Mouse (Mus musculus) cerebellum, adult 2 months (tissue): Measurements from ENCODE around the gene Car10. TPM values are rescaled to one million over a fixed set of nuclear protein-coding genes. Genes with fewer than 3 reads are reported as not detected.
A peak's percentile ranks its signal among the peaks of the same experiment; 100 is the strongest.

ENCODE experiments used
- DNase-seq, 2 experiments: peaks; one replicate each; pipeline ENCODE4 v3.0.0; 2021
- H3K27ac ChIP-seq: fragments of 200-500 bp; 2 replicates; pipeline ENCODE4 v1.5.1; 2012; ENCODE audit warnings: low read length, control low read depth, inconsistent platforms; ENCODE audit not compliant: insufficient read depth
- H3K27me3 ChIP-seq: fragments of 200-500 bp; 2 replicates; pipeline ENCODE4 v1.6.1; 2012; ENCODE audit warnings: inconsistent platforms, mild to moderate bottlenecking, low read length, moderate library complexity; ENCODE audit not compliant: control insufficient read depth, insufficient read depth
- H3K4me1 ChIP-seq: fragments of 200-500 bp; 2 replicates; pipeline ENCODE4 v1.6.1; 2011; ENCODE audit warnings: low read length; ENCODE audit not compliant: control insufficient read depth, insufficient read depth
- H3K4me3 ChIP-seq: fragments of 200-500 bp; replicated peaks from 2 replicates; pipeline ENCODE3; 2011; ENCODE audit warnings: mild to moderate bottlenecking, low read depth, low read length, control low read depth; ENCODE audit not compliant: insufficient read depth
- CTCF ChIP-seq: fragments of 200-500 bp; IDR thresholded peaks from 2 replicates; pipeline ENCODE4 v1.5.1; 2011; ENCODE audit warnings: low read depth, mild to moderate bottlenecking, control low read depth, low read length, moderate library complexity, borderline replicate concordance; ENCODE audit not compliant: insufficient read depth
- POLR2A ChIP-seq: fragments of 200-500 bp; IDR thresholded peaks from 2 replicates; pipeline ENCODE4 v1.6.1; 2011; ENCODE audit warnings: low read length, control low read depth, borderline replicate concordance; ENCODE audit not compliant: insufficient read depth
- WGBS: fragments of 180-500 bp; shearing (Covaris S2); methylation state at CpG from one replicate; pipeline ENCODE4 v1.1.7; 2018; 5-methylcytosine and 5-hydroxymethylcytosine counted together
- polyA plus RNA-seq: library from polyadenylated mRNA; depleted of rRNA; stranded (reverse); fragments of >200 nt; gene quantifications from 2 replicates; pipeline ENCODE4 v1.2.3, GENCODE M21; 2012

Car10 gene
- polyA plus RNA-seq, 1 experiment: 92.4 TPM

DNA sequence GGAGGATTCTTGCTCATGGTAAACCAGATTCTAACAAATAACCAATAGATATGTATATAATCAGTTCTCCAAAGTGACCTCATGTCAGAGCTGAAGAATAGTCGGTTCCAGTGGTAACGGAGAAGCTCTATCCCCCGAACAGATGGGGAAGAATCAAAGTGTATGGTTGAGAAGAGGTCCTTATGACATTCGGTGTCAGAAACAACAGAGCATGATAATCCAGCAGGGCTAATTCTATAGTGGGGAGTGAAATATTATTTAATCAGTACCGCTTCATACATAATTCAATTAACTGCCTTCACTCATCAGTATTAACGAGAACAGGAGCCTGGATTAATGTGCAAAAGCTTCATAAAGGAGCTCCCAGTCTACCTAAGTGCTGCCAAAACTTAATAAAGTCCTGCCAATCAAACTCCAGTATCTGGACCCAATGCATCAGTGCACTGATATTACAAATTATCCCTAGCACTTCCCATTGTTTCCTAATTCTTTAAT lies 152.0 kb downstream of the Car10 start:
- Histone ChIP-seq H3K4me1 (peaks cover 8% of the 10 kb centered on the region; the same call in 1 of the 2 replicates), H3K27ac (no peak overlapping the region), H3K4me3 (no peak overlapping the region), H3K27me3 (no peaks in the 10 kb centered on the region)
- WGBS: 51% methylated on average over 6 of the region's 6 CpGs
- DNase-seq: no peak
- TF ChIP-seq CTCF: no peak
- TF ChIP-seq POLR2A: no peak

DNA sequence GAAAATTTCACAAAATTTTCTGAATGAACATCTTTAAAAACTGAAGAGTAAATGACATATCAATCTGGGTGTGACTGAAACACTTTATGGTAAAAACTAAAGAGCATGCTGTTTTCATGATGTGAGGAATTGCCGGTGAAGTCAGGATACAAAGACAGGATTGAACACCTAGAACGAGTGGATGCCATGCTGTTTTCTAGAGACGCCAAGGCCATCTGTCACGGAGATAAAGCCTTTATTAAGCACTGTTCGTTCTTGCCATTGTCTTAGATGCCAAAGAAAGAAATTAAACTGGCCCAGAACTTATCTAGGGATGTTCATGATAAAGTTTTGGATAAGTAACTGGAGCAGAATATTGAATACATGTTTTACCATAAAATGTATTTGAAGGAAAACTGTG lies 153.9 kb downstream of the Car10 start:
- peak in 1 of 2 experiments; percentile 68 for DNase-seq
- no peak for TF ChIP-seq POLR2A
- peaks cover 8% of the 10 kb centered on the region; the same call in 1 of the 2 replicates for H3K4me1 ChIP-seq
- H3K27me3 ChIP-seq: no peaks in the 10 kb centered on the region
- WGBS: 9% methylated on average over 5 of the region's 5 CpGs
- H3K4me3 ChIP-seq: no peak overlapping the region
- H3K27ac ChIP-seq: no peak overlapping the region

DNA sequence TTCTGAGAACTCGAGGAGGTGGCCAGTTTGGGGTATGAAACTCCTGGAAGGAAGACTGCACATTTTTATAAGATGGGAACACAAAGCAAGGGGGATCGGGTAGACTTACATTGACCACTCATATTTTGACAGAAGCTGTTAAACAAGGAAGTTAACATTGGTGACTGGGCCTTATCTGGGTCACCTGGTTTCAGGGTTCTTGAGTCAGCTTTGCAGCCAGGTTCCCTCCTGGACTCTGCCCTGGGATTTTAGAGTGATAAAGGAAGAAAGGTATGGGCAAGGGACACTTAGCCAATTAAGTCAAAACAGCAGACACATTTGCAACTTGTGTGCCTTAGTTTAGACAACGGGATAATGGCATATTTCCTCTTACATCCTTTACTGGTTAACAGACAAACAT lies 166.2 kb downstream of the Car10 start:
- no peak for TF ChIP-seq CTCF
- no peak for TF ChIP-seq POLR2A
- DNase-seq: no peak
- 79% methylated on average over 3 of the region's 3 CpGs for WGBS
- Histone ChIP-seq H3K4me1 (peaks cover 3% of the 10 kb centered on the region; the same call in 1 of the 2 replicates), H3K27ac (no peak overlapping the region), H3K27me3 (no peaks in the 10 kb centered on the region), H3K4me3 (no peak overlapping the region)

DNA sequence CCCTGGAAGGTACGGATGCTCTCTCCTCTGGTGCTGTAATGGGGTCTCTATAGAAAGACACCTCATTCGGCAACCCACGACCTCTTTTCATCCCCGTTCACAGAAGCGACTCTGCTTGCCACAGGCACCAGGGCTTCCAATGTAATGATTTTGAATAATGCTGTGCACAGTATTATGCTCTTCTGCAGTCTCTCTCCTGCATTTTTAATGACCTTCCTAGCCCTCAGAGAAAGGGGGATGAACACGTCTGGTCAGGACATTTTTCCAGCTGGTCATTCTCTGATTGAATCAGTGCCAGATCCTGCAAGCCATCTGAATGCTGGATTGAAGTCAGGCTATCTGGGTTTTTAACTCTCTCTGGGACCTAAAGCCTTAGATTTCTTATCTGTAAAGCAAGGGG lies 174.2 kb downstream of the Car10 start:
- TF ChIP-seq POLR2A (no peak), CTCF (no peak)
- H3K27ac ChIP-seq: peak overlapping the region; percentile 61; the same call in 1 of the 2 replicates
- 18% methylated on average over 6 of the region's 6 CpGs for WGBS
- no peaks in the 10 kb centered on the region for H3K27me3 ChIP-seq
- peak; percentile 59 to 78 for DNase-seq
- H3K4me1 ChIP-seq: peaks cover 20% of the 10 kb centered on the region
- H3K4me3 ChIP-seq: no peak overlapping the region

DNA sequence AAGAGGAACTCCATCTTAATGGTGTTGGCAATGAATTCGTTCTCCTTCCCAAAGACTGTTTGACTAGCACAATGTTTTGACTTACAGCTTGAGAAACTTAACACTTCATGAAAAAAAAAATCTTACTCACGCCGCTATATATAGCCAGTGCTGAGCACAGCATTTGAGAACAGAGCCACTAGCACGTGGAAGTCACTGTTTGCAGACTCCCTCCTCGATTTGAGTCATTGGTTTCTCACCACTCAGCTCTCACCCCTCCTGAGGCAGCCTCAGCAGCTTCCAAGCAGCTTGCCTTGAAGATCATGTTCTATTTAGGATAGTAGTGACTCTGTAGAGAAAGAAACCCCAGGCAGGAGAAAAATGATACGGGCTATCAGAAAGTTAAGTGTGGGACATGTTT lies 176.1 kb downstream of the Car10 start:
- no peak overlapping the region for H3K4me3 ChIP-seq
- DNase-seq: peak in 1 of 2 experiments; percentile 57
- TF ChIP-seq POLR2A (no peak), CTCF (no peak)
- H3K4me1 ChIP-seq: peaks cover 25% of the 10 kb centered on the region
- WGBS: 39% methylated on average over 6 of the region's 6 CpGs
- H3K27me3 ChIP-seq: no peaks in the 10 kb centered on the region
- H3K27ac ChIP-seq: no peak overlapping the region

DNA sequence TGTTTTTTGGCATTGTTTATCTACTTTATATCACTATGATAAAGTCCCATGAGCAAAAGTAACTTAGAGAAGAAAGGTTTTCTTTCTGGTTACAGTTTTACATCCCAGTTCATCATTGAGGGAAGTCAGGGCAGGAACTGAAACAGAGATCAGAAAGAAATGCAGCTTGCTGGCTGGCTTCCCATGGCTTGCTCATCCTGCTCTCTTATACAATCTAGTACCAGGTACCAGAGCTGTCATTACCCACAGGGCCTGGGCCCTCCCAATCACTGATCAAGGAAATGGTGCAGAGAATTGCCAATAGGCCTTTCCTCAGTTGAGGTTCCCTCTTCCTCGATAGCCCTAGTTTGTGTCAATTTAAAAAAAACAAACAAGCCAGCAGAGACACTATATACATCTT lies 195.8 kb downstream of the Car10 start:
- no peak for TF ChIP-seq CTCF
- WGBS: 86% methylated on average over 1 of the region's 1 CpGs
- Histone ChIP-seq H3K4me1 (peaks cover 4% of the 10 kb centered on the region), H3K4me3 (no peak overlapping the region), H3K27me3 (no peaks in the 10 kb centered on the region), H3K27ac (no peak overlapping the region)
- DNase-seq: peak; percentile 35 to 54

DNA sequence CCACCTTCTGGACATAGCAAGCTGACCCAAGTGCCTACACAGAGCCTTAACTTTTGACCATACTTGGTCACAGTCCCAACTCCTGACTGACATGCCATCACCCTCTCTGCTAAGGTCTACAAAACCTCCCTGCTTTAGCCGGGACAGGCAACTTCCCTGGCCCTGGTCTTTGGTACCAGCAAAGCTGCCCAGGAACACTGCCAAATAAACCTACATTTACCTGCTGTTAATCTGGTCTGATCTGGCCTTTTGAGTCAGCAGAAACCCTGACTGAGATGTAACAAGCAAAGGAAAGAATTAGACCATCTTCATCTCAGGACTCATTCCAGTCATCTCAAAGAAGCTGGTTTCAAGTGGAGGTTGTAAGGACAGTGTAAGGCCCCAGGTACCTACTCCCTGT lies 212.2 kb downstream of the Car10 start:
- H3K27me3 ChIP-seq: no peaks in the 10 kb centered on the region
- H3K4me1 ChIP-seq: peaks cover 18% of the 10 kb centered on the region
- WGBS: 19% methylated on average over 1 of the region's 1 CpGs
- TF ChIP-seq POLR2A (no peak), CTCF (no peak)
- DNase-seq: peak; percentile 41 to 77
- no peak overlapping the region for H3K4me3 ChIP-seq
- no peak overlapping the region for H3K27ac ChIP-seq

DNA sequence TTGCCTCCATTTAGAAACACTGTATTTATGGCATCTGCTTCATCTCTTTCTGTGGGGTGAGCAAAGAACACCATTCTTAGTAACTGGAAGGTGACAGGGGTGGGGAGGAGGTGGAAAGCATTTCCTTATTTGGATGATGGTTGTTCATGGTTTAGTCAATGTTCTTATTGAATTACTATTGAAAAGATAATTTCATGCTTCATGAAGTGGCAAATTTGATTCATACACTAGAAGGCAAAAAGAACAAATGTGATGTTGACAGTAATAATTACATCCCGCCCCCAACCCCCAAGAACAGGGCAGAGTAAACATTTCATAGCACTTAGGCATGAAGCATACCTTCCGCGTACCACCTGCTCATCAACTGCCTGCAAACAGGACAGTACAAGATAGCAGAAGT lies 239.9 kb downstream of the Car10 start:
- Histone ChIP-seq H3K27ac (no peak overlapping the region), H3K27me3 (no peaks in the 10 kb centered on the region), H3K4me1 (no peaks in the 10 kb centered on the region; the same call in 1 of the 2 replicates), H3K4me3 (no peak overlapping the region)
- 89% methylated on average over 3 of the region's 3 CpGs for WGBS
- TF ChIP-seq CTCF: no peak
- TF ChIP-seq POLR2A: no peak
- no peak for DNase-seq
